Mouse (Mus musculus) midbrain, embryonic 14.5 days (tissue): ENCODE results near the gene Iqck. TPM values are rescaled to one million over a fixed set of nuclear protein-coding genes. Genes with fewer than 3 reads are reported as not detected.

ENCODE experiments used
- ATAC-seq: fragments of 200-750 bp; cut with Nextera tagmentation; 2 replicates; pipeline ENCODE4 v1.8.0; 2017; ENCODE audit warnings: moderate number of reproducible peaks, moderate library complexity; ENCODE audit not compliant: low FRiP score, low TSS enrichment
- DNase-seq: peaks from one replicate; pipeline ENCODE4 v3.0.0-alpha.2; 2015
- H3K27ac ChIP-seq: fragments of 300-500 bp; sonication (generic); replicated peaks from 2 replicates; pipeline ENCODE4 v1.5.1; 2014; ENCODE audit warnings: mild to moderate bottlenecking, low read depth, low read length, moderate library complexity
- H3K27me3 ChIP-seq: fragments of 300-500 bp; sonication (generic); 2 replicates; pipeline ENCODE4 v1.6.1; 2014; ENCODE audit warnings: low read length, control low read depth, mixed read lengths; ENCODE audit not compliant: control insufficient read depth, insufficient read depth
- H3K36me3 ChIP-seq: fragments of 300-500 bp; sonication (generic); 2 replicates; pipeline ENCODE4 v1.6.1; 2014; ENCODE audit warnings: low read length, control low read depth; ENCODE audit not compliant: control insufficient read depth, insufficient read depth
- H3K4me1 ChIP-seq: fragments of 300-500 bp; sonication (generic); 2 replicates; pipeline ENCODE4 v1.6.1; 2014; ENCODE audit warnings: mild to moderate bottlenecking, antibody characterized with exemption, low read length, control low read depth; ENCODE audit not compliant: control insufficient read depth, insufficient read depth
- H3K4me2 ChIP-seq: fragments of 300-500 bp; sonication (generic); 2 replicates; pipeline ENCODE4 v1.6.1; 2014; ENCODE audit warnings: mild to moderate bottlenecking, low read length, moderate library complexity
- H3K4me3 ChIP-seq: fragments of 300-500 bp; sonication (generic); replicated peaks from 2 replicates; pipeline ENCODE4 v1.5.1; 2014; ENCODE audit warnings: low read depth, low read length
- H3K9ac ChIP-seq: fragments of 300-500 bp; sonication (generic); replicated peaks from 2 replicates; pipeline ENCODE4 v1.6.1; 2014; ENCODE audit warnings: mild to moderate bottlenecking, low read length, moderate library complexity
- H3K9me3 ChIP-seq: fragments of 300-500 bp; sonication (generic); 2 replicates; pipeline ENCODE4 v1.6.1; 2016; ENCODE audit warnings: low read length, control low read depth, mixed read lengths; ENCODE audit not compliant: control insufficient read depth
- WGBS: fragments of 180-500 bp; shearing (Covaris S2); extraction: QIAGEN DNeasy Blood & Tissue Kit; methylation state at CpG from one replicate; pipeline ENCODE4 v1.1.7; 2014; 5-methylcytosine and 5-hydroxymethylcytosine counted together
- polyA plus RNA-seq: library from polyadenylated mRNA; unstranded; fragments of >200 nt; fragmentation: Nextera tagmentation; extraction: Ambion mirVana; gene quantifications from 2 replicates; pipeline ENCODE4 v1.2.1, GENCODE M21; 2014

Iqck gene
- polyA plus RNA-seq, 1 experiment from 2014 or later = 3.8 TPM

DNA sequence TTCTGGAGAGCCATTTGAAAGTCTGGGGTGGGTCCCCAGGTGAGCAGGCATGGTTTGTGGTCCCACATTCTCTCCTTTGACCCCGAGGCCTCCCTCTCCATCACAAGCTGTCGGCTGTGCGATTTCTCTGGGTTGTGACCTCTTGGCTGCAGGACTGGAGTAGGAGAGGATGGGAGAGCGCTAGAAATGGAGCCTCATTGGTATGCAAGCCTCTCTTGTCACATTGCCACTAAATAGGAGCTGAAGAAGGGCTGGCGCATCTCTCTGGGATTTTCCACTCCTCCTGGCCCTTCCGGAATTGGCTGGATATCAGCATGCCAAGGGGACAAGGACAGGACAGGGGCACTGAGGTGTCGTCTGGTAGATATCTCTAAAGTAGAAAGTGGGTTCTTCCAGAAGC is 109.6 kb downstream of the Iqck start:
- Histone ChIP-seq H3K27ac (no peak overlapping the region), H3K4me3 (no peak overlapping the region), H3K4me1 (no peaks in the 10 kb centered on the region), H3K9ac (no peak overlapping the region), H3K27me3 (no peaks in the 10 kb centered on the region), H3K4me2 (no peak overlapping the region), H3K36me3 (no peaks in the 10 kb centered on the region), H3K9me3 (no peaks in the 10 kb centered on the region)
- 46% methylated on average over 7 of the region's 7 CpGs for WGBS
- ATAC-seq (no peak), DNase-seq (no peak)

DNA sequence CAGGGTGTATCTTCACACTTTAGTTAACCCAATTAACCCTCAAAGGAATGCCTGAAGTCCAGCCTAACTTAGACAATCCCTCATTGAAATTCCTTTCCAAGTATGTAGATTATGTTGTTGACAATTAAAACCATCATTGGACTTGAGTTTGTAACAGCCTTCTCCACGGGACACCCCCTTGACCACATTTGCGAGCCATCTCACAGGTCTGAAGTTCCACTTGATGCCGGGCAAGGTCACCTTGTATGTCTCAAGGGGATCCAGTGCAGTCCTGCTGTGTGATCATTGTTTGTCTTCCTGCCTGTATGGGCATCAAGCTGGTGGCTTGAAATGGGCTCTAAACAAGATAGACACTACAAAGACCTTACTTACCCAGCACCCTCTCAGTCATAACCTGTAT is 113.3 kb downstream of the Iqck start:
- DNase-seq (no peak), ATAC-seq (no peak)
- H3K9me3 ChIP-seq = no peaks in the 10 kb centered on the region
- no peak overlapping the region for H3K4me3 ChIP-seq
- H3K27me3 ChIP-seq = no peaks in the 10 kb centered on the region
- H3K4me1 ChIP-seq = peaks cover 6% of the 10 kb centered on the region; the same call in 1 of the 2 replicates
- H3K27ac ChIP-seq = no peak overlapping the region
- no peak overlapping the region for H3K4me2 ChIP-seq
- H3K9ac ChIP-seq = no peak overlapping the region
- 74% methylated on average over 3 of the region's 3 CpGs for WGBS
- peaks cover 5% of the 10 kb centered on the region; the same call in 1 of the 2 replicates for H3K36me3 ChIP-seq

DNA sequence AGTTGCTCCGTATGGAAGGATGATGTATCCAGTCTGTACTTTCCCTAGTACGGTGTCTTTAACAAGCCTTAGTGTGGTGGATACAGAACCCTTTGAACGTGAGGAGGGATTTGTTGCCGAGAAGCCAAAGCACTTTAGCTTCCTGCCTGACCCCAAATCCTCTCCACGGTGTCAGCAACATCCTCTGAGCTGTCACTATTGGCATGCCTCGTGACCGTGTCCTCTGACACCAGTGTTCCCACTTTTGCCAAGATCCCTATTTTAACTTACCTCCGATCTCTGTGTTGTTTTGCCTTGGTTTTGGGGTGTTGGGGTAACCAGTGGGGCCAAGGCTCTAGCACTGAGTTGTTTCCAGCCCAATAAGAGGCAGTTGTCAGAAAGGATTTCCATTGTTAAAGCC is 115.9 kb downstream of the Iqck start:
- no peak for ATAC-seq
- DNase-seq = no peak
- no peak overlapping the region for H3K4me3 ChIP-seq
- H3K9me3 ChIP-seq = no peaks in the 10 kb centered on the region
- H3K9ac ChIP-seq = no peak overlapping the region
- no peak overlapping the region for H3K4me2 ChIP-seq
- WGBS = 76% methylated on average over 8 of the region's 8 CpGs
- peaks cover 5% of the 10 kb centered on the region; the same call in 1 of the 2 replicates for H3K36me3 ChIP-seq
- peaks cover 13% of the 10 kb centered on the region for H3K4me1 ChIP-seq
- H3K27ac ChIP-seq = no peak overlapping the region
- no peaks in the 10 kb centered on the region for H3K27me3 ChIP-seq

DNA sequence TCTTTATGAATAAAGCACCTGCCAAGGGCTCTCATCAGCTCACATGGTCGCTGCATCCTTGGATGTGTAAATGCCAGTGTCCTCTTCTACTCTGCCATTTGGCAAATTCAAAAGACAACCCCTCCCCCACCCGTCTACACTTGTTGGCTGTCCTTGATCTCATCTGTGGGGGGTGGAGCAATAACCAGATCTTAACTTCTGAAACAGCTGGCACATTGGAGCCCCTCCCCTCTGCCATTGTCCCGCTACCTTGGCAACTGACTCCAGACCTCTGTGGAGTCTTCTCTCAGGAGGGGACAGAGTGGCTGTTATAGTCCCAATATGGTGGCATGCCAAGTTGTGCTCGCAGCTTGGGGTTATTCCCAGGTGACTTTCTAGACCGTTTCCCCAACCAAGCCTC is 116.8 kb downstream of the Iqck start:
- Histone ChIP-seq H3K27me3 (no peaks in the 10 kb centered on the region), H3K27ac (no peak overlapping the region), H3K9me3 (no peaks in the 10 kb centered on the region), H3K9ac (no peak overlapping the region), H3K4me3 (no peak overlapping the region), H3K4me2 (no peak overlapping the region), H3K4me1 (peaks cover 21% of the 10 kb centered on the region), H3K36me3 (peaks cover 5% of the 10 kb centered on the region; the same call in 1 of the 2 replicates)
- WGBS = 31% methylated on average over 5 of the region's 5 CpGs
- DNase-seq (peak; percentile 56), ATAC-seq (0 out of 2 replicates have a peak, but pooled peaks have one; percentile 15)

DNA sequence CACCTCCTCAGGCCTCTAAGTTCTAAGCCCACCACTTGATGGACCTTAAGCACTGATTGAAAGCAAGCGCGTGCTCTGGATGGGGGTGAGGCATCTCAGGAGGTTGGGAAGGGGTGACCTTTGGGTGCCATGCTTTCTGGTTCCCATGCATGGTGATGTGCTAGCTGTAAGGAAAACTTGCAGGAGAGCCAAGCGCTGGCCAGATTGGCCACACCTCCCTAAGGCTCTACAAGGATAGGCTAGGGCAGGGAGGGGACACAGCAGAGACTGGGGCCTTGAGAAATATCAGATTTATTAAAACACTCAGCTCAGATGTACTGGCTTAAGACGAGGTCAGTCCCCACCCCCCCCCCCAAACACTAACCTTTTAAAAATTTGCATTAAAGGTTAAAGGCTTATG is 117.8 kb downstream of the Iqck start:
- Histone ChIP-seq H3K4me1 (peaks cover 24% of the 10 kb centered on the region), H3K36me3 (peaks cover 5% of the 10 kb centered on the region; the same call in 1 of the 2 replicates), H3K4me3 (no peak overlapping the region), H3K9me3 (no peaks in the 10 kb centered on the region), H3K9ac (no peak overlapping the region), H3K4me2 (no peak overlapping the region), H3K27ac (no peak overlapping the region), H3K27me3 (no peaks in the 10 kb centered on the region)
- no peak for ATAC-seq
- whole genome bisulfite sequencing = 84% methylated on average over 4 of the region's 4 CpGs
- DNase-seq = no peak

DNA sequence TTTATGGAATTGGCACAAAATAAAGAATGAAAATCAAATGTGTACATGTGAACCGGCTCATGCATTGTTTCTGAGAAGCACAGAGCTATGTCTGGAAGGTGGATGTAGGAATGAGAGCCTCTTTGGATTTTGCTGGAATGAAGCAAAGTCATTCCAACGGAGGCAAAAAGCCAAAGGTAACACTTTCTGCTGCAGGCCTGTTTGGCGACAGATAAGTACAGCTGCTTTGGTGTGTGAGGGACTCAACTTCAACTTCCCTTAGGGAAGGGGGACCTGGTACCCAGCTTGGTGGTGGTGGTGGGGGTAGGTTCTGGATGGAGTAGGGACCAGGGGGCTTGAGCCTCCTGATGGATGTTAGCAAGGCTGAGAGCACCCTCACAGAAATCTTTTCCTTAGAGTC is 120.3 kb downstream of the Iqck start:
- H3K27ac ChIP-seq = peak overlapping the region; percentile 39; the same call in 1 of the 2 replicates
- DNase-seq (no peak), ATAC-seq (no peak)
- H3K4me1 ChIP-seq = peaks cover 24% of the 10 kb centered on the region
- 78% methylated on average over 3 of the region's 3 CpGs for WGBS
- peak overlapping the region; percentile 24 for H3K4me2 ChIP-seq
- no peak overlapping the region for H3K9ac ChIP-seq
- peaks cover 5% of the 10 kb centered on the region; the same call in 1 of the 2 replicates for H3K36me3 ChIP-seq
- no peaks in the 10 kb centered on the region for H3K27me3 ChIP-seq
- no peaks in the 10 kb centered on the region for H3K9me3 ChIP-seq
- no peak overlapping the region for H3K4me3 ChIP-seq

DNA sequence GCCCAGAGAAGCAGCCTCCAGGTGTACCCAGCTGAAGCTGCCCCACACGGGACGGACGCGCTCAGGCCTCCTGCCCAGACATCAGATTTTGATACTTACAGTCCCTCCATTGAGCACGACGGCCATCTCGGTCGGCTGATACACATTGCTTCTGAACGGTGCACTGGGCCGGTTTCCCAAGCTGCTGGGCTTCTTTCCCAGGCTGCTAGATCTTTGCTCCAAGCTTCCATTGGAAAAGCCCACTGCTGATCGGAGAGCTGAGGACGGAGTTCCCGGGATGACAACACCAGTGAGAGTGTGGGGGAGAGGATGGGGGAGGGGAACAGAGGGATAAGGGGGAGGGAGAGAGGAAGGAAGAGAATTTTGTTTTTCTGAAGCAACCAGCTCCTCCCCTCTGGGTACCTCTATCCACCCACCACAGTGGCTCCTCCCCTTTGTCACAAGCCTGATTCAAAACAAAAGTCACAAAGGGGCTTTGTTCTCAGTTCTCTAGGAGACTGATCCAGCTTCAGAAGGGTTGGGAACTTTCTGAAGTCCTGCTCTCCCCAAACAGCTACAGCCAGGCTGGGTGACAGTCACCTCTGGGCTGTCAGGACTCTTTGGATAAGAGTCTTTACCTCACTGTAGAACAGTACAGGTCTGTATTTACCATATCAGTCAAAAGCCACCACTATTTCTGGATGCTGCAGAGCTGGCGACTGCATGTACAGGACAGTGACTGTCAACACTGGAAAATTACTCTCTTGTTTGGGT is 121.0 kb downstream of the Iqck start:
- Histone ChIP-seq H3K27ac (peak overlapping the region; percentile 39), H3K36me3 (no peaks in the 10 kb centered on the region), H3K27me3 (no peaks in the 10 kb centered on the region), H3K4me1 (peaks cover 24% of the 10 kb centered on the region), H3K4me2 (peak overlapping the region; percentile 24), H3K4me3 (no peak overlapping the region), H3K9me3 (no peaks in the 10 kb centered on the region), H3K9ac (no peak overlapping the region; the same call in 1 of the 2 replicates)
- DNase-seq (peak; percentile 67), ATAC-seq (peak; percentile 60; the same call in 1 of the 2 replicates)
- 24% methylated on average over 14 of the region's 14 CpGs for WGBS

DNA sequence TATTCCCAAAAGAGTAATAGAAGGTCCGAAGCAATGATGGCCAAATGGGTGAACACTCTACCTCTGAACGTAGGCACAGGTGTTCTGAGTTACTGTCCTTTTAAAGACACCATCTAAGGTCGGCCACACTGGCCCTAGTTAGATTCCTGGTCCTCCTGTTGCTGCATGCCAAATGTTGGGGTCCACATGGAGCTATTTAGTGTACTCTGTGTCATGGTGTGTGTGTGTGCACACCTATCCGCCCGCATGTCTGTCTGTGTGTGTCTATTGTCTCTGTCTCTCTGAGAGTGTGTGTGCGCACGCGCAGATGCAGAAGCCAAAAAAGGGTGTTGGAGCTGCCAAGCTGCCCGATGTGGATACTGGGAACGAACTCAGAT is 121.6 kb downstream of the Iqck start:
- Histone ChIP-seq H3K27me3 (no peaks in the 10 kb centered on the region), H3K4me3 (no peak overlapping the region), H3K9me3 (no peaks in the 10 kb centered on the region), H3K27ac (peak overlapping the region; percentile 39), H3K36me3 (no peaks in the 10 kb centered on the region), H3K4me1 (peaks cover 24% of the 10 kb centered on the region), H3K4me2 (no peak overlapping the region), H3K9ac (no peak overlapping the region)
- WGBS = 72% methylated on average over 10 of the region's 10 CpGs
- ATAC-seq = no peak
- DNase-seq = no peak

DNA sequence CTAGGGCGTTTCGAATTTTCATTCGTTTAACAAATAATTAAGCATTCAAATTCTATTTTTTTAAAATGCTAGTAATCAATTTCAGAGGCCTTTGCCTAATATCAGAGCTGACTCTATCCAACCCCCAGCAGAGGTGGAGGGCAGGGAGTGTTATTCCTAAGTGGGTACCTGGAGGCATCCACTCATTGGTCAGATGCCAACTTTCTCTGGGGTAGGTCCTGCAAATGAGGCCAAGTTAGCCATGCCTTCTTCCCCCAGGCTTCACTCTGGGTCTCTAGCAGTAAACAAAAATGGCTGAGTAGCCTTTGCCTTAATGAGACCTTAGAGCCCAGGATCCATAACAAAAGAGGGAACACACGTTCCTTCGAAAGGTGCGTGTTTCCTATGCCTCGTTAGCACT is 123.6 kb downstream of the Iqck start:
- Histone ChIP-seq H3K9me3 (no peaks in the 10 kb centered on the region), H3K36me3 (0 out of 2 replicates have a peak, but pooled peaks cover 5% of the 10 kb centered on the region), H3K27ac (no peak overlapping the region), H3K9ac (no peak overlapping the region), H3K4me1 (peaks cover 17% of the 10 kb centered on the region), H3K4me3 (no peak overlapping the region), H3K27me3 (no peaks in the 10 kb centered on the region), H3K4me2 (no peak overlapping the region)
- ATAC-seq = no peak
- 89% methylated on average over 7 of the region's 7 CpGs for WGBS
- no peak for DNase-seq
